Mouse (Mus musculus) 3T3-L1 (cell line): ENCODE data around the gene Fam50a.

Experiments used
- DNase-seq: peaks from one replicate; pipeline ENCODE4 v3.0.0-alpha.2; 2015; ENCODE audit warnings: low read depth, low spot score

The Fam50a gene

DNA sequence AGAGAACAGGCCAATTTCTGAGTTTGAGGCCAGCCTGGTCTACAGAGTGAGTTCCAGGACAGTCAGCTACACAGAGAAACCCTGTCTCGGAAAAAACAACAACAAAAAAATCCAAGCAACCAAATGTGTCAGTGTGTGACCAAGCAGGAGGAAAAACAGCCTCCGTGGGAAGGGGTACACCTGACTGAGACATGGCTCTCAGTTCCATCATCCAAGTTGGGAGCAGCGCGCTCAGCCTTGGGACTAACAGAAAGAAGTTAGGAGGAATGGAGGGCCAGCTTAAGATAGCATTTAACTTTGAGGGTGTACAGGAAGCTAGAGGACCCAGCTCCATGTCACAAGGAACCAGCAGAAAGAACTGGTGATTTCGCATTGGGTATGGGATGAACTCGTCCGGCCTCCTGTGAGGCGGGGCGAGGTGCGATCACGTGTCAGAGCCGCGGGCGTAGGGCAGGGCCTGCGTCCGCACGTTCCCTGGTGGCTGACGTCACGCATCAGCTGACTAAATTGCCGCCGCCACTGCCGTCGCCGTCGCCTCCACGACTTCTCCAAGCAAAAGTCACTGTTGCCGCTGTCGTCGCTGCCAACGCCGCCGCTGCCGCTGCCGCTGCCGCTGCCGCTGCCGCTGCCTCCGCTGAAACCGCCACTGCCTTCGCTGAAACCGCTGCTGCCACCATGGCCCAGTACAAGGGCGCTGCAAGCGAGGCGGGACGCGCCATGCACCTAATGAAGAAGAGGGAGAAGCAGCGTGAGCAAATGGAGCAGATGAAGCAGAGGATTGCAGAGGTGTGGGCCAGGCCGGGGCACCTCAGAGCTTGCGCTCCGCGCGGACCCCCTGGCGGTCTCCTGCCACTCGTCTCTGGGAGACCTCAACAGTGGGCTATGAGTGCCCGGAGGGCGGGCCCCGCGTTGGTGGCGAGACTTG is at the start of gene Fam50a:
Fam50a (plus strand) TSS at position 494 of the 925 bp plus-strand sequence.
- DNase-seq: peak; percentile 87

DNA sequence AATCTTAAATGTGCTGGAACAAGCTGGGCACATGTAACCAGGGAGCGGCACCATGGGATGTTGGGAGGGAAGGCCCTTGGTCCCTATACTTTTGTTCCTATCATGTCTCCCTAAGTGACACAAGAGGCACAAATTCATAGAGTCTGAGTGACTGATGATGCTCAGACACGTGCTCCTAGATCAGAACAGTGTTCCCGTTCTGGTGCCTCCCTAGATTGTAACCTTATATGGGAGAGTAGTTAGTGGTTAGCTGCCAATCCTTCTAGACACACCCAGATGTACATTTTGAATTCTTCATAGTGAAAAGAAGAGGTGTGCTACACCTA is 43.1 kb upstream of the Fam50a start:
- no peak for DNase-seq

DNA sequence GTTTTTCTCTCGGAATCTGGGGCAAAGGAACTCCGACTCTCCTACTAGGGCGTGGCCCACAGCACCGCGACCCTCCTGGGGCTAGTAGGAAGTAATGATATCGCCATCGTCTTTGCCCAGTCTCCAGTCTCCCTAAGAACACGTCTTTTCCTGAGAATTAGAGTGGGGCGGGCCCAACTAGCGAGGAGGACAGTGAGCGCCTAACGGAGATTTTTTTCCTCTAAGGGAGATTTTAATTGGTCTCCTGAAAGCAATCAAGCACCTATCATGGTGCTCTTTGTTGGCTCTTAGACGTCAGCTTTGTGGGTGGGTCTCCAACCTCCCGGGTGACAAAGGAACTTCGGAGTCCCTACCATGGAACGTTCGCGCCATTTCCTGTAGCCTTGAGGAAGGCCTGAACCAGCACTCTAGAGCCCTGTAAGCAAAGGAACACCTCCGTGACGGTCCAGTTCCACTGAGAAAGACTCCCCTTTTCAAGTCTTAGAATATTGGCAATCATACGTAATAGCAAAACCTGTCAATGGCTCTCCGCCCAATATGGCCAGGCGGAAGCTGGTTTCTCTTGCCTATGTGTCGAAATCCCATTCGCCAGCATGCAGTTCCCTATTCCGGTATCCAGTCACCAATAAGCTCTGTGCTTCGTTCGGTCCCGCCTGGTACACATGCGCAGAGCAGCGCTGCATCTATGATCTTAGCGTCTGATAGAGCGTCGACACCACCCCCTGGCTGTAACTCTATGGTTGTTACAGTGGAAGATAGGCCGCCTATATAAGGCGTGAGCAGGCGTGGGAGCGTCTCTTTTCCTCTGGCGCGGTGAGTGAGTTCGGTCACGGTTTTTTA is 42.6 kb upstream of the Fam50a start, which contains the start of gene Rpl10:
Rpl10 (plus strand) TSS at position 751 of the 840 bp plus-strand sequence.
- DNase-seq: peak; percentile 98

DNA sequence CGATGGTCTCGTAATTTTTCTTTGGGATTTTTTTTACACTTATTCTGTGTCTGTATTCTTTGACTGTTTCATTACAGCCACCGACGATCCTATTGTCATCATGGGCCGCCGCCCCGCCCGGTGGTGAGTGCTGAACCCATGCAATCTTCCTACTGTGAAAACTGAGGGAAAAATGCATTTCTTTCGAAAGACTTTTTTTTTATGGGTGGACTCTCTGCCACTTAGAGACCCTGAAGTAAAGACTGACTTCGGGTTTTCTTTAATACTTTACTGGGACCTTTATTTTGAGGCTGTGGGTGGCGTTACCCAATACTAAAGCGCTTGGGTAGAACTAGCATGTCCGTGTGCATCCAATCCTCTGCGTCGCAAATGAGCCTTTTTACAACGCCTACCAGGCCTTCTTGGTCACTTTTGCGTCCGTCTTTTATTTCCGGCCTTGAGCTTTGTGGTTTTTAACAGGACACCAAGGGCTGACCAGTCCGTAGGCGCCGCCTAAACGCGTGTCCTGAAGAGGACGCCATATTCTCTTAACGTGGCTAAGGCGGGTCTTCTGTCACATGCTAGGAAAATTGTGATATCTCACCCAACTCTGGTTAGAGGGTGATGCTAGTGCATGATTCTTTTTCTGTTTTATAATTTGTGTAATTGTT is 41.8 kb upstream of the Fam50a start:
- peak; percentile 64 for DNase-seq

DNA sequence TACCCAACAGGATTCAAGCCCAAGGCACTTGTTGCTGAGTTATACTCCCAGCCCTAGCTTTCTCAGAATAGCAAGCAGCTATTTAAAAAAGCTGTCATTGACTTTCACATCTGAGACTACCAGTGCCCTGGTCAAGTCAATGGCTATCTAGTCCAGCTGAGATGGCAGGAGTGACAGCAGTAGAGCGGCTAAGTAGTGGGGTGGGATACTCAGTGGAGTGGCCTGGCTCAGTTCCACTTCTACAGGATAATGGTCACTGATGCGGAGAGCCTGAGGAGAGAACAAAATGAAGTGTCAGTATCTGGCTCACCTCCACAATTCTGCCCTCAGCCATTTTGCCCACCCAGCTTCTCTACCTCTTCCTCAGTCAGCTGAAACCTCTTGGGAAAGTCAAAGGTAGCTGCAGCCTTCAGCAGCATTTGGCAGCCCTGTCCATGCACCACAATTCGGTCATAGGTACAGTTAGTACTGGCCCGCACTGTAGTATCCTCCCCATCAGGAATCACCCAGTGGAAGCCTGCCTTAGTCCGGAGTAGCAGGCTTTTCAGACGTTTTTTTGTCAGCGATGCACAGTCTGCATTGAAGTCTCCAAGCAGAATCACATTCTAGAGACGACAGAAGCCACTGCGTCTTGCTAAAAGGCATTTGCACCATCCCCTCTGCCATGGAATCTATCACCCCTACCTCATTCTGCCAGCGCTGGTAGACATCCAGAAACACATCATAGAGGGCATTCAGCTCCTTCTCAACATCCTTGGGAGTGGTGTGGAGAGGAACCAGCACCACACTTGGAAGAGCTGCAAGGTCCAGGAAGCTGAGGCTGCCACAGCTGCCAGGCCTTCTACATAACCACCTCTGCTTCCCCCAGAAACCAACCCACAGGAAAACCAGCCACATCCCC is 39.2 kb upstream of the Fam50a start:
- DNase-seq: peak; percentile 48

DNA sequence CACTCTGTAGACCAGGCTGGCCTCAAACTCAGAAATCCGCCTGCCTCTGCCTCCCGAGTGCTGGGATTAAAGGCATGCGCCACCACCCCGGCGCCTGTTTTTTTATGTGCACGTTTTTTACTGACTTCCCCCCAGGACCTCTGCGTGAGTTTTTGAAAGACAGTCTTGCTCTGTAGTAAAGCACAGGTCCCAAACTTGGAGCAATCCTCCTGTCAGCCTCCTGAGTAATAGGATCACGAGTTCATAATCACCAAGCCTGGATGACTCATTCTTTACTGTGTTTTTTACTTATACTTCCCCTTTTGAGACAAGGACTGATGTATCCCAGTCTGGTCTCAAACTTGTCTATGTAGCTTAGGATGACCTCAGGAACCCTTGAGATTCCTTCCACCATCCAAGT is 34.9 kb upstream of the Fam50a start:
- peak; percentile 72 for DNase-seq

DNA sequence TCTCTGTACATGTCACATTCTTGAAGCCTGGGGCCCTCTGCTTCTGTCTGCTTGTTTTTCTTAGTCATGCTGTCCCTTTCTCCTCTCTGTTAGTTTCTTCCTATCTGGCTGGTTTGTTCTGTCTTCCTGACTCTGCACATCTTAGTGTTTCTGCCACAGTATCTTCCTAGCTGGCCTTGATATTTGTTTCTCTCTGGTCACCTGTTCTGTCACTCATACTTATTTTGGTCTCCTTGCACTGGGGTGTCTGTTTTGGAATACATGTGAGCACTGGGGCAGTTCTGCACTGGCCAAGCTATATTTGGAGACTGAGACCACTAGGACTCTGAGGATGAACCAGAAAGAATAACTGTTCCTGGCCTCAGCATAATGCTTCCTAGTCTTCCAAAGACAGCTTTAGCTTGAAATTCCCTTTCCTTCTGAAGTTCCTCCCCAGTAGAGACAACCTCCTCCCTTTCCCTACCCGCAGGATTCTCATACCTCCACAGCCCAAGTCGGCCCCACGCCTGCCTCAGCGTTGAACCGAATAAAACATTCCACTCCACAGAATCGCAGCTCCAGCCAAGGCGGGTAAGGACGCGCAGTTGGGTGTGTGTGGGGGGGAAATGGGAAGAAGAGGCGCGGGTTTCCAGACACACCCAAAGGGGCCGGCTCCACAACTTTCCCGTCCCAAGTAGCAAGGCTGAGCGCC is 31.6 kb upstream of the Fam50a start:
- peak; percentile 15 for DNase-seq

DNA sequence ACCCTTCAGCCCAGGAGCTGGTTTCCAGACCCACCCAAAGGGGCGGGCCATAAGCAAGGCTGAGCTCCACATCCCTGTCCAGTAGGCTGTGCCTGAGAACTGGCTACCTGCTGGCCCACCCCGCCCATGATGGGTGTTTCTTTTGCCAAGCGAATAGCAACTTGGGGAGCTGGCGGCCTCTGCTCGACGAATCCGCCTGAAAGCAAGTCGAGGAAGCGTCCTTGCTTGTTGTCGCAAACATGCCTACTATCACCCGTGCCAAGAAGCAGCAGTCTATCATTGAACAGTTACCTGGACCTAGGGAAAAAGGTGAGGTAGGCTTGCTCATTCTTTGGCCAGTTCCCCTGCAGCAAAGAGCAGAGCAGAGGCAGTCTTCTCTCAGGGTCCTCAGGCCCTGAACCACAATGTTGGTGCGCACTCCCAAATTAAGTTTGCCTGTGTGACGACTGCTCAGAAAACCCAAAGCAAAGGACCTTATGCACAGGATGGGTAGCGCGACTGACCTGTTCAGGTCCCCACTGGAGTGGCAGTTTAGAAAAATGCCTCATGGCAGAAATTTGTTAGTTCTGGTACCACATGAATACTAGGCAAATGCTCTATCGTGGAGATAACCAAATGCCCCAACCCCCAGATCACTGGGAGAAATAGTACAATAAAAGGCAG is 31.0 kb upstream of the Fam50a start, which contains the start of the genes Taz and Dnase1l1:
Taz (plus strand) TSS at position 181 of the 663 bp plus-strand sequence.
Dnase1l1 (minus strand) TSS at position 606 of the 663 bp plus-strand sequence.
- DNase-seq: peak; percentile 94

DNA sequence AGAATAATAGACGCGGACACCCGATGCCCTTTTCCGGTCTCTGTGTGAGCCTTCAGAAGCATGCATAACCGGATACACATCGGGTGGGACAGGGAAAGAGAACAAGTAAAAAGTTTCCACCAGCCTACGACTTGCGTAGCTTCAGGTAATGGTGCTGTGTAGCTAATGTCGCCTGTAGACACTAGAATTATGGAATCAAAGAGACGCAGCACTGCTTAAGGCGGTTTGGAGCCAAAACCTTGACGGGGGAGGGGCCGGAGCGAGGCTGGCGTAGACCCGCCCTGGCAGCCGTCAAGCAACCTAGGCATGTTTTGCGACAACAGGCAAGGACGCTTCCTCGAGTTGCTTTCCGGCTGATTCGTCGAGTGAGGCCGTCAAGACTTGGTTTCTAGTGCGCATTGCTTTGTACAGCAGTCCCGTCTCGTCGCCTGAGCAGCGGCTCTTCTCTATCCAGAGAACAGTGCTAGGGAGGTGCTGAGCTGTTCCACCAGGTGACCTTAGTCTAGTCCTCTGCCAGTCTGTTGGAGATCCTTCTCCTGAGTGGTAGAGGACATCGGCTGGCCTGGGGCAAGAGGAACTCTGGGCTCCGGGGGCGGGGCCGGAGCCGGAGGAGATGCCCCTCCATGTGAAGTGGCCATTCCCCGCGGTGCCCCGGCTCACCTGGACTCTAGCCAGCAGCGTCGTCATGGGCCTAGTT is 30.3 kb upstream of the Fam50a start:
- peak; percentile 92 for DNase-seq

DNA sequence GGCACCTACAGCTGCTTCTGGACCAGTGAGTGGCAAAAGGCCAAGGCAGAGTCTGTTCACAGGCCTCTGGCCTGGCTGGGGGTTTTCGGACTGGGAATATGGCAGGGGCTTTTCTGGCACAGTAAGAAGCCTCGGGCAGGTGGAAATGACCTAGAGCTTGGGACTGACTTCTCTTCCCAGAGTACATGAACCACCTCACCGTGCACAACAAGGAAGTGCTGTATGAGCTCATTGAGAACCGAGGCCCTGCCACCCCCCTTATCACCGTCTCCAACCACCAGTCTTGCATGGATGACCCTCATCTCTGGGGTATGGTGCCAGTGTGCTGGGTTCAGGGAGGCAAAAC is 29.8 kb upstream of the Fam50a start:
- no peak for DNase-seq

DNA sequence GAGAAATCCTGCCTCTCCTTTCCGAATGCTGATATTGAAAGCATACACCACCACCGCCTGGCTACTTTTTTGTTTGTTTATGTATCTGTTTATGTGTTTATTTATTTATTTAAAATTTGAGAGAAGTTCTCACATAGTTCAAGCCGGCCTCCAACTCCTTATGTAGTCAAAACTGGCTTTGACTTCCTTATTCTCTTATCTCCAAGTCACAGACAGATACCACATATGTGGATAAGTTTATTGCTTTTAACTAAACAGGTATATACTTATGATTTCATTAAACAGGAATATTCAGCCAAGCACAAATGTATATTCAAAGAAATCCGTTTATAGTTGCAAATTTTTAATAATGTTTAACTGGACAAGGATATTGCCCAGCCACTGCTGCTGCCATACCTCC is 19.4 kb upstream of the Fam50a start:
- no peak for DNase-seq

DNA sequence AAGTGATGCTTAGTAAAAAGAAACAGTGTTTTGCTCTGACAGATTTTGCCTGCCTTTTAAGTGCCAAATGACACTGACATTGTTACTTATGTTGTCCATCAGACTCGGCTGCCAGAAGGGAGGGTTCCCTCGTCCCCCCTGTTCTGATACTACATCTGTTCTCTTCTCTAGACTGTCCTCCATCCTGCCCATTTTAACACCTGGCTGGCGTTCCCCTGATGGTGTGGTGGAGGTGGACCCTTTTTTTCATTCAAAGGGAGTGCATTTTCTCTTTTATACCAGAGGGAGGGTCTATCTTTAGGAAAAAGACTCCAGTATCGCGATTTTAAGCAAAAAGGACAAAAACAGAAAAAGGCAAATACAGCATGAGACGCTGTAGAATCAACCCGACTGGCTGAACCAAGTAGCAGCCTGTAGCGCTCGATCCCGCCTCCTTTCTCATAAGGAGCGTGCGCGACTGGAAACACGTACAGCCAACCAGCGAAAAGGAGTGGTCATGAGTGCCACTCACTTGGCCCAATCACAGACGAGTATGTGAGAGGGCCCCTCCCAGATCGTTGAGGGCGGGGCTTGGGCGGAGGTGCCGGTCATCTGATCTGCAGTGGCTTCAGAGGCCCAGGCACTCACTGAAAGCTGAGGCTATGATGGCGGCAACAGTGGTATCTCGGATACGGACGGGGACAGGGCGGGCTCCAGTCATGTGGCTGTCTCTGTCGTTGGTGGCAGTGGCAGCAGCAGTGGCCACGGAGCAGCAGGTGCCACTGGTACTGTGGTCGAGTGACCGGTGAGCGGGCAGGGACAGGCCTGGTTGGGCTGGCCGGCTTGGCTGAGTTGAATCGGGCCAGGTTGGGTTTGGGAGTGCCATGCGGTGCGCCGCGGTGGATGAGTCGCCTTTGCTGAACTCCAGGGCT is 16.0 kb upstream of the Fam50a start, which contains the start of gene Atp6ap1:
Atp6ap1 (plus strand) TSS at position 560 of the 911 bp plus-strand sequence.
- peak; percentile 97 for DNase-seq

DNA sequence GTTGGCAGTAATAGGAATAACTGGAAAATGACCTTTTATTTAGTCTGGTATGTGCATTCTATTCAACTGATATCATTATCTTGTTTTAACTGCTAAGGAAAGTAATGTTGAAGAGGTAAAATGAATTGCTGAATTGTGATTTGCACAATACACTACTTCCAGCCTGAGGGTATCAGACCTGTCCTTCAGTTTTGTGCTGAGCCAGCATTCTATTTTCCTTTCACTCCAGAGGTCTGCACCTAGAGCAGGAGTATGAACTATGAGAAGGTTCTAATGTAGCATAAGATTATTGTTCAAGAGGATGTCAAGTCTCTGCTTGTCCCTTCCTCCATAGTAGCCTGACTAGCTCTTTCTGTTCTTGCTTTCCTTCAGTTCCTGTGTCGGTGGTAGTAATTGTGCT is 14.5 kb upstream of the Fam50a start:
- DNase-seq: no peak

DNA sequence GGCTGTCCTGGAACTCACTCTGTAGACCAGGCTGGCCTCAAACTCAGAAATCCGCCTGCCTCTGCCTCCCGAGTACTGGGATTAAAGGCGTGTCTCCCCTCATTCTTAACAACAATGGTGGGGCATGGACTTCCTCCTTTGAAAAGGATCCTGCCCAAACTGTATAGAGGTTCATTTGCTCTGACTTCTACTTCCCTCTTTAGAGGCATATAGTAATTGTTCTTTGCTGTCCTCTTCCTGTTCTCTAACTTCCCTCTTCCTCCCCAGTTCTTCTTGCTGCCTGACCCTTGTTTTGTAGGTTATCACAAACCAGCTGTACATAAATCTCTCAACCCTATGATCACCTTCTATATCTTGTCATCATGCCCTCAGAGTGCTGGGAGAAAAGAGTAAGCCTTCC is 13.1 kb upstream of the Fam50a start:
- no peak for DNase-seq

DNA sequence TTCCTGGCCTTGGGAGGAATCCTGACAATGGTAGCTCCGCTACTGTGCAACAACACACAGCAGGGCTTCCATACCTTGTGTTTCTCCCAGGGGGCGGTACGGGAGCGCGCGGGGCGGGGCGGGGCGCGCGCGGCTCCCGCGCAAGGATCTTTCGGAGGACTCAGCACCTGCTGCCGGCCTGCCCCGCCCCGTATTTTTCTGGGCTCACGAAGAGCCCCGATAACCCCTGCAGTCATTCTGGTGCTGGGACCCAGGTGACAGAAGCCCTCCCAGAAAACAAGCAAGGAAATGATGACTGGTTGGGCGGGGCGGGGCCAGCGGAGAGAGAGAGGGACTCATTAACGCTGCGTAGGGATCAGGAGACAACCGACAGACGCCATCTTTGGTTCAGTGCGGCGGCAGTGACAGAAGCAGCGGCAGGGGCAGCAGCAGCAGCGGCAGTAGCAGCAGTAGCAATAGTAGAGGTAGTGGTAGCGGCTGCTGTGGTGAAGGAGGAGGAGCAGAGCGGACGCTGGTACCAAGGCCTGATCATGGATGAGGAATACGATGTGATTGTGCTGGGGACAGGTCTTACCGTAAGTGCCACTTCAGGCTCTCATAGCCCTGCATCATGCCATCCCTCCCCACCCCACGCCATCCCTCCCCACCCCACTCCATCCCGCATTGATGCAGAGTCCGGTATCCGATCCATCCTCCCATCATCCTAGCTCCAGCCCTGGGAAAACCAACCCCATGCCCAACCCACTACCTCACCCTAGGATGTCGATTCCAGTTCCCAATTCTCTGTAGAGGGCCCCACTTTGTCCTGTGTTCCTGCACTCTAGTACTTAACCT is 7.7 kb upstream of the Fam50a start, which contains the start of gene Gdi1:
Gdi1 (plus strand) TSS at position 132 of the 834 bp plus-strand sequence.
- DNase-seq: peak; percentile 74

DNA sequence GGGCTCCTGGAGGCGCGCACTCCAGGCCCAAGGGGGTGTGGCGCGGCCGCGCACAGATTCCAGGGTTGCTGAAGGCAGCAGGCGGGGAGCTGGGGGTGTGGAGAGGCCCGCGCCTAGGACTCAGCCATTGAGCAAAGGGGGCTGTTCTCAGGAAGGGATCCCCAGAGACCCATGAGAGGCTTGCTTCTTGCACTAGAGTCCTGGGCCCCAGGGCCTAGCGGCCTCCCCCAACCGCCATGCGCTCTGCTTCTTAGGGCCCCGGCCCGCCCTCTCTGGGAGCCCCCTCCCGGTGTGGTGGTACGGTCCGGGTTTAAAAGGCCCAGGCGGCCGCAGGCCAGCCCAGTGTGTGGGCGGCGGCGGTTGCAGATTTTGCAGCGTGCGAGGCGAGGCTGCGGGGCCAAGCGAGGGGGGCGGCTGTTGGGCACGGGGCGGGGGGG is 15.9 kb downstream of the Fam50a start, which contains the start of gene Plxna3:
Plxna3 (plus strand) TSS at position 342 of the 437 bp plus-strand sequence.
- peak; percentile 79 for DNase-seq

DNA sequence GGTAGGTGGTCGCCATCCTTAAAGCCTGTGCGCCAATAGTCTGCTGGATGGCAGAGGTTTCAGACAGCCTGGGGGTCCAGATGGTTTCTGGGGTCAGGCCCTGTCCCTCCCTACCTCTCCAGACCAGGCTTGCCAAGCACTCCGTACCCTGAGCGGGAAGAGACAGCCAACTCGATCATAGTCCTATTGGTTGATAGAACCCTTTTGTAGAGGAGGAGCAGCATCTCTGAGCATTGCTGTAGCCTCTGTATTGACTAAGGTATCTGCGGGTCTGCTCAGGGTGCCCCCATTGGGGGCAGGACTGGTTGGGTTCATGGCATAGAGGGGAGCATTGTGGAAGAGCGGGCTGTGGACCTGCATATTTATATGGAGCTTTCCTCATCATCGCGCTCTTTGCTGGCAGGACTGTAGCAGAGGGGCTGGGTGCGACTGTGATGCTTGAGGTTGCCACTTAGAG is 16.4 kb downstream of the Fam50a start:
- DNase-seq: no peak
